Mouse (Mus musculus) midbrain, embryonic 12.5 days (tissue): Measurements from ENCODE around the gene Gm20379. TPM values are rescaled to one million over a fixed set of nuclear protein-coding genes. Genes with fewer than 3 reads are reported as not detected.

ENCODE experiments used
- ATAC-seq: fragments of 200-750 bp; cut with Nextera tagmentation; 2 replicates; pipeline ENCODE4 v1.8.0; 2017; ENCODE audit warnings: low read depth, moderate TSS enrichment, moderate library complexity; ENCODE audit not compliant: low FRiP score
- H3K27ac ChIP-seq: fragments of 300-500 bp; sonication (generic); replicated peaks from 2 replicates; pipeline ENCODE4 v1.5.1; 2016; ENCODE audit warnings: mild to moderate bottlenecking
- H3K27me3 ChIP-seq: fragments of 300-500 bp; sonication (generic); 2 replicates; pipeline ENCODE4 v1.6.1; 2016; ENCODE audit warnings: mild to moderate bottlenecking
- H3K36me3 ChIP-seq: fragments of 300-500 bp; sonication (generic); 2 replicates; pipeline ENCODE4 v1.6.1; 2016
- H3K4me1 ChIP-seq: fragments of 300-500 bp; sonication (generic); 2 replicates; pipeline ENCODE4 v1.6.1; 2016
- H3K4me2 ChIP-seq: fragments of 300-500 bp; sonication (generic); replicated peaks from 2 replicates; pipeline ENCODE4 v1.6.1; 2016; ENCODE audit warnings: mild to moderate bottlenecking, moderate library complexity
- H3K4me3 ChIP-seq: fragments of 300-500 bp; sonication (generic); 2 replicates; pipeline ENCODE4 v1.5.1; 2016; ENCODE audit warnings: mild to moderate bottlenecking
- H3K9ac ChIP-seq: fragments of 300-500 bp; sonication (generic); replicated peaks from 2 replicates; pipeline ENCODE4 v1.6.1; 2016; ENCODE audit warnings: mild to moderate bottlenecking, moderate library complexity
- H3K9me3 ChIP-seq: fragments of 300-500 bp; sonication (generic); 2 replicates; pipeline ENCODE4 v1.6.1; 2016; ENCODE audit warnings: mild to moderate bottlenecking
- WGBS: fragments of 180-500 bp; shearing (Covaris S2); methylation state at CpG from one replicate; pipeline ENCODE4 v1.1.7; 2016; 5-methylcytosine and 5-hydroxymethylcytosine counted together
- polyA plus RNA-seq: library from polyadenylated mRNA; unstranded; fragments of >200 nt; fragmentation: Nextera tagmentation; extraction: Ambion mirVana; gene quantifications from 2 replicates; pipeline ENCODE4 v1.2.1, GENCODE M21; 2016

The Gm20379 gene
- polyA plus RNA-seq, 1 experiment from 2014 or later: 1.4 TPM

GRCm38 (mm10) chr13:92337773-92338462, 32.1 kb downstream of the Gm20379 start:
- peaks cover 25% of the 10 kb centered on the region; the same call in 1 of the 2 replicates for H3K36me3 ChIP-seq
- no peak for ATAC-seq
- WGBS: 85% methylated on average over 6 of the region's 6 CpGs
- H3K9ac ChIP-seq: no peak overlapping the region
- no peaks in the 10 kb centered on the region for H3K4me1 ChIP-seq
- H3K9me3 ChIP-seq: no peaks in the 10 kb centered on the region
- no peaks in the 10 kb centered on the region for H3K27me3 ChIP-seq
- no peak overlapping the region for H3K4me2 ChIP-seq
- H3K27ac ChIP-seq: no peak overlapping the region
- H3K4me3 ChIP-seq: no peak overlapping the region

GRCm38 (mm10) chr13:92339787-92340186, 34.0 kb downstream of the Gm20379 start:
- no peak overlapping the region for H3K9ac ChIP-seq
- H3K4me2 ChIP-seq: no peak overlapping the region
- H3K27me3 ChIP-seq: no peaks in the 10 kb centered on the region
- no peak overlapping the region for H3K27ac ChIP-seq
- no peak for ATAC-seq
- no peak overlapping the region for H3K4me3 ChIP-seq
- H3K9me3 ChIP-seq: no peaks in the 10 kb centered on the region
- peaks cover 44% of the 10 kb centered on the region for H3K36me3 ChIP-seq
- no peaks in the 10 kb centered on the region for H3K4me1 ChIP-seq
- 89% methylated on average over 3 of the region's 3 CpGs for WGBS

- 87% methylated on average over 8 of the region's 8 CpGs for WGBS
- no peak overlapping the region for H3K9ac ChIP-seq
- no peaks in the 10 kb centered on the region for H3K9me3 ChIP-seq
- no peaks in the 10 kb centered on the region for H3K27me3 ChIP-seq
- peaks cover 67% of the 10 kb centered on the region for H3K36me3 ChIP-seq
- no peak overlapping the region for H3K4me2 ChIP-seq
- H3K4me3 ChIP-seq: no peak overlapping the region
- 0 out of 2 replicates have a peak, but pooled peaks have one; percentile 12 for ATAC-seq
- no peak overlapping the region for H3K27ac ChIP-seq
- H3K4me1 ChIP-seq: no peaks in the 10 kb centered on the region
Observed at GRCm38 (mm10) chr13:92344033-92344432, 38.3 kb downstream of the Gm20379 start.

GRCm38 (mm10) chr13:92346338-92346737, 40.6 kb downstream of the Gm20379 start:
- no peaks in the 10 kb centered on the region for H3K27me3 ChIP-seq
- no peak overlapping the region for H3K4me2 ChIP-seq
- H3K9ac ChIP-seq: no peak overlapping the region
- H3K27ac ChIP-seq: no peak overlapping the region
- no peaks in the 10 kb centered on the region for H3K4me1 ChIP-seq
- no peak for ATAC-seq
- WGBS: 82% methylated on average over 5 of the region's 5 CpGs
- H3K9me3 ChIP-seq: no peaks in the 10 kb centered on the region
- H3K4me3 ChIP-seq: no peak overlapping the region
- H3K36me3 ChIP-seq: peaks cover 63% of the 10 kb centered on the region

GRCm38 (mm10) chr13:92351100-92351499, 45.3 kb downstream of the Gm20379 start:
- Histone ChIP-seq H3K36me3 (peaks cover 28% of the 10 kb centered on the region), H3K9ac (no peak overlapping the region), H3K4me1 (peaks cover 12% of the 10 kb centered on the region), H3K4me3 (no peak overlapping the region), H3K4me2 (no peak overlapping the region), H3K27ac (no peak overlapping the region), H3K27me3 (no peaks in the 10 kb centered on the region), H3K9me3 (no peaks in the 10 kb centered on the region)
- 97% methylated on average over 6 of the region's 6 CpGs for WGBS
- ATAC-seq: no peak

- no peaks in the 10 kb centered on the region for H3K27me3 ChIP-seq
- peak overlapping the region; percentile 90; the same call in 1 of the 2 replicates for H3K27ac ChIP-seq
- no peak overlapping the region; the same call in 1 of the 2 replicates for H3K9ac ChIP-seq
- H3K4me2 ChIP-seq: peak overlapping the region; percentile 91
- H3K4me3 ChIP-seq: peak overlapping the region; percentile 71
- H3K4me1 ChIP-seq: peaks cover 21% of the 10 kb centered on the region
- 35% methylated on average over 4 of the region's 4 CpGs for WGBS
- H3K9me3 ChIP-seq: no peaks in the 10 kb centered on the region
- H3K36me3 ChIP-seq: peaks cover 10% of the 10 kb centered on the region
- ATAC-seq: no peak
Observed at GRCm38 (mm10) chr13:92353956-92354355, 48.2 kb downstream of the Gm20379 start.

GRCm38 (mm10) chr13:92354456-92355271, 48.9 kb downstream of the Gm20379 start, which contains the start of the genes Dhfr and Msh3:
Gene Dhfr (plus strand): TSS chr13:92354726.
Gene Msh3 (minus strand): TSS chr13:92355003.
- Histone ChIP-seq H3K27ac (peak within 1 kb of the TSS; percentile 90), H3K36me3 (0 out of 2 replicates have a peak, but pooled peaks cover 6% of the 10 kb centered on the region), H3K4me2 (peak within 1 kb of the TSS; percentile 91), H3K4me3 (peak within 1 kb of the TSS; percentile 71), H3K27me3 (no peaks in the 10 kb centered on the region), H3K4me1 (peaks cover 21% of the 10 kb centered on the region), H3K9me3 (no peaks in the 10 kb centered on the region), H3K9ac (peak within 1 kb of the TSS; percentile 72)
- ATAC-seq: peak; percentile 97
- under 1% methylated on average over 76 of the region's 76 CpGs for WGBS

- 0 out of 2 replicates have a peak, but pooled peaks cover 6% of the 10 kb centered on the region for H3K36me3 ChIP-seq
- no peak overlapping the region for H3K27ac ChIP-seq
- peaks cover 21% of the 10 kb centered on the region for H3K4me1 ChIP-seq
- H3K9ac ChIP-seq: peak overlapping the region; percentile 72
- H3K4me3 ChIP-seq: peak overlapping the region; percentile 71
- H3K4me2 ChIP-seq: peak overlapping the region; percentile 91
- H3K27me3 ChIP-seq: no peaks in the 10 kb centered on the region
- peak; percentile 64 for ATAC-seq
- no peaks in the 10 kb centered on the region for H3K9me3 ChIP-seq
- WGBS: under 1% methylated on average over 24 of the region's 24 CpGs
Observed at GRCm38 (mm10) chr13:92355272-92355643, 49.5 kb downstream of the Gm20379 start.

- Histone ChIP-seq H3K9me3 (no peaks in the 10 kb centered on the region), H3K27me3 (no peaks in the 10 kb centered on the region), H3K4me3 (peak overlapping the region; percentile 71), H3K4me1 (peaks cover 21% of the 10 kb centered on the region), H3K9ac (no peak overlapping the region), H3K36me3 (0 out of 2 replicates have a peak, but pooled peaks cover 6% of the 10 kb centered on the region), H3K27ac (no peak overlapping the region), H3K4me2 (peak overlapping the region; percentile 91)
- no peak for ATAC-seq
- 77% methylated on average over 7 of the region's 7 CpGs for WGBS
Observed at GRCm38 (mm10) chr13:92356376-92356775, 50.6 kb downstream of the Gm20379 start.

Other genes starting within 250 kb of the Gm20379 start
- gene Rasgrf2, start 174.3 kb upstream of the Gm20379 start, polyA plus RNA-seq: 0.37 and 0.56 TPM in 2 replicates
- gene Dhfr, start 48.7 kb downstream of the Gm20379 start, polyA plus RNA-seq: 15.3 and 15.8 TPM in 2 replicates
- gene Msh3, start 49.0 kb downstream of the Gm20379 start, polyA plus RNA-seq: 31.5 and 33.7 TPM in 2 replicates
- gene Ankrd34b, start 119.9 kb downstream of the Gm20379 start, polyA plus RNA-seq: 0.26 and 0.34 TPM in 2 replicates
- 0.15 TPM in 1 of 2 replicates, not detected in the other for gene Fam151b, start 178.0 kb downstream of the Gm20379 start, polyA plus RNA-seq
- gene Zfyve16, start 224.9 kb downstream of the Gm20379 start, polyA plus RNA-seq: 13.9 and 14.0 TPM in 2 replicates